Mouse (Mus musculus): ENCODE measurements at regions not wholly inside any gene's neighbourhood (a gene's known extent, or its start where the extent isn't known, plus 50 kb on each side); places are given as distances from the start of the nearest gene placed in this dataset.
"Not testable (repeated sequence)": the region's sequence is repeated elsewhere in the genome, so short reads cannot be mapped to it uniquely, and the experiment has no call there.

DNA sequence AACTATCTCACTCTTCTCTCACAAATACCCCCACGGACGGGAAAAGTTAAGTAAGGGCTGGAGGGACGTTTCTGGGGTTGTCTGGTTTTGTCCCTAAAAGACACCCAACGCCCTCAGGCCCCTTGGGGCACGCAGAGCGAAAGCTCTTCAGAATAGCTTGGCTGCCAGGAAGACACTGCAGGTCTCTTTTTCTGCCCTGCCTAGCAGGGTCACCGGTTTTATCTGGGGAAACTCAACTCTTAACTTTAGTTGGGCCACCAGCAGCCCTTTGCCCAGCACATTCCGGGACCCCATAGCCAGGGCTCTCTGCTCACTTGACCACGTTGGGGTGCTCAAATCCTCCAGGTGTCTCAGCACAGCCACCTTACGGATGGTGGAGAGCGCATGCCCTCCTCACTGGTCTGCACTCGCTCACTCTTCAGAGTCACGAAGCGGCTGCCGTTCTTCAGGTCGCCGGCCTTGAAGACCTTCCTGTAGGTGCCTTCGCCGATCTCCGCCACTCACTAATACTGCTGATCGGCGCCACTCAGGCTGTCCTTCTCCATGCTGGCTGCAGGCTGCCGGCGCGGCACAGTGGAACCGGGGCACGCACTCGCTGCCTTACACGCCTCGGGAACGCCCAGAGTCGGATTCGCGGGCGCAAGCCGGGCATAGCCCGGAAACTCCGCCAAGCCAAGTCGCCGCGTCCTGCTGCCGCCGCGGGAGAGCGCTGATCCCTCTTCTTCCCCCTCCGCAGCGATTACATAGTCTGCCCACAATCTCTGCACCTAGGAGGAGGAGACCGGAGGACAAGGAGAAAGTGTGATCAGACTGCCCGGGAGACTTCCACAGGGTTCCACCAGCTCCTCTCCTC is 83.0 kb downstream of the Ulbp1 start:
- DNase-seq = peak; percentile 17

GRCm38 (mm10) chr10:7358791-7359190 is 114.6 kb downstream of the Ulbp1 start:
- not testable (repeated sequence) for DNase-seq

- not testable (repeated sequence) for DNase-seq
Observed at GRCm38 (mm10) chr10:7344290-7344689, 129.1 kb downstream of the Ulbp1 start.

GRCm38 (mm10) chr10:7343736-7344135 is 129.7 kb downstream of the Ulbp1 start:
- DNase-seq = not testable (repeated sequence)

DNA sequence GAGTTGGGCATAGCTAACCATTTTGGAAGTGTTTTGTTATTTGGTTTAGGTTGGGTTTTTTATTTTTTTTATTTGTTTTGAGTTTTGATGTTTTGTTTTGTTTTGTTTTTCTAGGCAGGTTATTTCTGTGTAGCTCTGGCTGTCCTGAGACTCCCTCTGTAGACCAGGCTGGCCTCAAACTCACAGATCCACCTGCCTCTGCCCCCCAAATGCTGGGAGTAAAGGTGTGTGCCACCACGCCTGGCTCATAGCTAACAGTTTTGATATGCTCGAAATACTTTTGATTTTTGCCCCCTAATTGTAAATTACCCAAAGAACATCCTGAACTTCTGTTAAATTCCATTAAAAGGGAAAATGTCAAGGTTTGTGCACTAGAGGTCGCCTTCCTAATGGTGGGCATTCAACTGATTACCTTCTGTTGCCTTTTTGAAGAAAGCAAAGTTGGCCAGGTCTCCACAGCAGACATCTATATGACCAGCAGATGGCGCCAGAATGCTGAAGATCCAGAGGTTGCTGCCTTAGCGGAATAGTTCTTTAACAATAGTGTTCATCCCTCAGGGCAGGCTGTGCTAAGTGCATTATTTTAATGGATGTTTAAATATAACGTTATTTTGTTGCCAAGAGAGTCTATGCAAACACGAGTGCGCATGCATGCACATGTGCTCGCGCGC is 121.2 kb upstream of the Cnksr3 start:
- DNase-seq = peak; percentile 67

DNA sequence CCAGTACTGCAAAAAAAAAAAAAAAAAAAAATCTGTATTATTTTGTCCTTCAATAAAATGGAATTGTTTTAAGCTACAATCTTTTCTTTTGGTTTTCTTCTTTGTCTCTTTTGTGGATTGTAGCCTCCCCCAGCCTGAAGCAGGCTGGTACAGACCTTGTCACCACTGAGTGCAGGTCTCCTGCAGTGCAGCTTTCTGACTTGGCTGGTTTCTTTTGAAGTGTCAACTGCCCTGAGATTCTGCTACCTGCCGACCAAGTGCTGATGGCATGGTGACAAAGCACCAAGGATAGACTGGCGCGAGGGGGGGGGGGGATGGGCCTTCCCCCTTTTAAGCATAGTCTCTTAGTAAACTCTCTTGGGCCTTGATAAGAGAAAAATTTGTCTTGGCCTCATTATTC is 116.2 kb upstream of the Cnksr3 start:
- DNase-seq = no peak

- DNase-seq = not testable (repeated sequence)
Observed at GRCm38 (mm10) chr10:7327046-7327445, 115.0 kb upstream of the Cnksr3 start.

DNA sequence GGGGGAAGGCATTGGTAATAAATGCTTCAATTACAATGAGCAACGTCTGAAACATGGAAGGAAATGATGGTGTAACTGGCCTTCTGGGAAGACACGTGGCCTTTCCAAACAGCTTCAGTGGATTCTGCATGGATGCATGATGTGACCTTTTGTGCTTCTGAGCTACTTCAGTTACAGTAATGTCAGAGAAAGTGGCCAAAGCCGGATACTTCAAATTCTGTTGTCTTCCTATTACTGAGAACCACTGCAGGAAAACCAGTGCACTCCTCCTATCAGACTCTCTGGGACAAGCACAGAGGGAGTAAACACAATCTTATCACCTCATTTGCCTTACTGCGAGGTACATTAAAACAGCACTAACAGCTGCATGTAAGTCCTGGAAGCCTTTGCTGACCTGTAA is 113.0 kb upstream of the Cnksr3 start:
- no peak for DNase-seq

- DNase-seq = no peak
Observed at GRCm38 (mm10) chr10:7323258-7323657, 111.2 kb upstream of the Cnksr3 start.

DNA sequence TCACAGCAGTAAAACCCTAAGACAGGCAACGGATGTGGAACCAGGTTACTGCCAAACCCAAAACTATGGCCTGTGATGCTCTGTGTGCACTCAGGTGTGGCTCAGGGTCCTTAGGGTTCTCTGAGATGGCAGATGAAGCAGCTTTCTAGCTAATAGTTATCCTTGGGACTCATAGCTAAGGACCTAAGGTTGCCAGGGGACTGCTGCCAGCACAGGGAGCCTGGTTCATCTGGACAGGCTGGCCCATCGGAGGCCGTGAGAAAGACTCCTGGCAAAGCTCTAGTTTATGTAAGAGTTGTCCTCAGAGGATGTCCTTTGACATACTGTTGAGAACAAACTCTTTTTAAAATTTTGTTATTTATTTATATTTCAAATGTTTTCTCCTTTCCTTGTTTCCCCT is 97.9 kb upstream of the Cnksr3 start:
- no peak for DNase-seq

- DNase-seq = not testable (repeated sequence)
Observed at GRCm38 (mm10) chr10:7305881-7306280, 93.8 kb upstream of the Cnksr3 start.

DNA sequence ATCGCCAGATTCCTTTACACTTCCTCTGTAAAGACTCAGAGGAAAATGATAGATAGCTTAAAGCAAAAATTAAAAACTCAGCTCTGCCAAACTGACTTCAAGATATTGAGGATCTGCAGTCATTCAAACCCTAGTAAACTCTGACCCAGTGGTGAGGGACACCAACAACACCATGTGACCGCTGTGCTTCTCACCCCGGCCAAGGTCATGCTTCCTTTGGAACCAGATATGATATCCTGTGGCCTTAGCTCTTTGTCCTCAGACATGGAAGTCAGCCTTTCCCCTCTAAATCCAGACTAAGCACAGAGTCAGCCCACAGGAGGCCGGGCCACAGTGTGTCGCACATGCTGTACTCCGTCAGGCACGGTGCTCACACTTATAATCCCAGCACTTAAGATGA is 86.3 kb upstream of the Cnksr3 start:
- DNase-seq = no peak

- no peak for DNase-seq
Observed at GRCm38 (mm10) chr10:7295921-7296320, 83.9 kb upstream of the Cnksr3 start.

GRCm38 (mm10) chr10:7293203-7293602 is 81.2 kb upstream of the Cnksr3 start:
- no peak for DNase-seq

DNA sequence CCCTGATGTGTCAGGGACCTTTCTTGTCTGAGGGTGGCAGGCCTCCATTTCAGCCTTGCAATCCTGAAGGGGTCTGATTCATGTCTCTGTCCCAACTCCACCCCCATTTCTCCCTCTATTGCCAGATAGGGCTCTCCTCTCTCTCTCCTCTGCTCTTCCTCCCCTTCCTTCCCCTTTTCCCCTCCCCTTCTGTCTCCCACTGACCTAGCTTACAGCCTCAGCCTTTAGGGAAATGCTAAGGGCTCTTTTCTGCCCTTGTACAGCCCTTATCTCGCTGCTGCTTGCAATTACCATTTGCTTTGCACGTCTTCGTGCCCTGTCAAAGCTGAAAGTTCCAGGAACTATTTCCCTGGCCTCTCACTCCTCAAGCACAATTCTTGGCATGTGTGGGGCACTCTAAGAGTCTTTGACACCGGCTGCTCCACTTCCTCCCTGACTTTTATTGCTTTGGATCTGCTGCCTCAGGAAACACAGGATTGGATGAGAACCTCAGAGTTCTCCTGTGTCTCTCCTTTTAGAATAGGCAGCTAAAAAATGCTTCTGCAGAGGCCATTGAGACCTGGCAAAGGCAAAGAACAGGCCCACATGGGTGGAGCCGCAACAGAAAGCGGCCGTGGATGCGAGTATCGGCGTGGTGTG is 77.9 kb upstream of the Cnksr3 start:
- no peak for DNase-seq

- DNase-seq = no peak
Observed at GRCm38 (mm10) chr10:7285112-7285905, 73.3 kb upstream of the Cnksr3 start.

DNA sequence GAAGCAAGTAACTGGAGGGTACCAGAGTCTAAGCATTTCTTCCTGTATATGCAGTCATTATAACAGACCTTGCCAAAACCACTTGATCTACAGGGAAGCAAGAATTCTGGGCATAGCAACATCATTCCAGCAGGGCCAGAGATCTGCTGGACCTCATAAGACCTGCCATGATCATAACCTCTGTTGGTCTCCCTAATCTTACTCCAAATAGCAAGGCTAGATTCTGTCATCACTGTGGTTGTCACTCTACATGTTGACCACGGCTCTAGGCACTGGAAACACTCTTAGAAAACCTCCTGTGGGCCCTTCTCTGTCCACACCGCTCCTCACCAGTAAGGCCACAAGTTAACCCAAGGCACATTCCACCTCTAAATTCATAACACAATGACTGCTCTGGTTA is 68.4 kb upstream of the Cnksr3 start:
- DNase-seq = no peak

GRCm38 (mm10) chr10:7278820-7279219 is 66.8 kb upstream of the Cnksr3 start:
- DNase-seq = no peak

GRCm38 (mm10) chr10:7275357-7275756 is 63.3 kb upstream of the Cnksr3 start:
- DNase-seq = no peak

DNA sequence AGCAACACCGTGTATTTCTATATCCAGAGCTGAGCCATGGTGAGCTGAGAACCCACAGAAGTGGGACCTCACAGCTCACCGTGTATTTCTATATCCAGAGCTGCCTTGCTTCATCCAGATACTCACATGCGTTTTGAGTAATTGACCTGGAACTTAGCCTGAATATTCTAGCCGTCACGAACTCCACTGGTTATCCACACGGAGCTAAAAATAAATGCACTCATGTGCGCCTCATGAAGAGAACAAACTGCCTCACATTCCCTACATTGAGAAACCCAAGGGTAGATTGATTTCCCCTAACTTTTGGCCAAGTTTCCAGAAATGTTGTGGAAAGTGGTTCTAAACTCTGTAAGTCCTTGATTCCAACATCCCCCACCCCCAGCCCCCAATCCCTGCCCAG is 62.4 kb upstream of the Cnksr3 start:
- DNase-seq = no peak

- DNase-seq = no peak
Observed at GRCm38 (mm10) chr10:7271156-7271555, 59.1 kb upstream of the Cnksr3 start.

DNA sequence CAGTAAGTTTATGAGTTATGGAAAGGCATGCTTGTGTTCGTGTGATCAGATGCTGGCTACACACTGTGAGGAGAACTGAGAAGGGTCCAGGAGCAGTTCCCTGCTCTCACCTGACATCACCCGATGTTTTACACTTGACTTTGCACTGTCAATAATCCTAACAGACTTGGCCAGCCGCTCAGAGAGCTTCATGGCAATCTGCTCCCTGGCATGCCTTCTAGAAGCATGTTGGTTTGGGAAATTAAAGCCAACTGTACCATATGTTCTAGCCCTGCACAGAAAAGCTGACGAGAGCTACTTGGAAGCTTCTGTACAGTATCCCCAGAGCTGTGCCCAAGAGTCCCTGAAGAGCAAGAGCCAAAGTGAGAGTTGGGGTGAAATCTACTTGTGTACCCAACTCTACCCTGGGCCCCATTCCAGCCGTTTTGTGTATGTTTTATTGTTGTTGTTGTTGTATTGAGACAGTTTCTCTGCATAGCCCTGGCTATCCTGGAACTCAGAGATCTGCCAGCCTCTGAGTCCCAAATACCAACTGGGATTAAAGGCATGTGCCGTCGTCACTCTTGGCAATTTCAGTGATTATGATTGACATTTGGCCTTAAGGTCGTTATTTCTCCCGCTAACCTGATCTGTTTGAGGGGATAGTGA is 56.5 kb upstream of the Cnksr3 start:
- DNase-seq = peak; percentile 46

All from right cerebral cortex, postnatal 4 days (tissue).